Mouse (Mus musculus): Measurements from ENCODE around the gene Olfr1393. TPM values are rescaled to one million over a fixed set of nuclear protein-coding genes. Genes with fewer than 3 reads are reported as not detected.
"Not testable (repeated sequence)": the region's sequence is repeated elsewhere in the genome, so short reads cannot be mapped to it uniquely, and the experiment has no call there.

Gene Olfr1393
- polyA plus RNA-seq, 1 experiment from 2014 or later, result not detected

- Histone ChIP-seq H3K4me3 (no peak overlapping the region), H3K36me3 (no peaks in the 10 kb centered on the region), H3K27ac (no peak overlapping the region), H3K27me3 (ENCODE audit: insufficient read depth, poor library complexity, severe bottlenecking) (no peaks in the 10 kb centered on the region), H3K4me1 (replicated peaks) (no peaks in the 10 kb centered on the region), H3K9me3 (no peaks in the 10 kb centered on the region)
- WGBS, result 74% methylated on average over 11 of the region's 11 CpGs
- no peak for DNase-seq (ENCODE audit: low spot score)
Observed at GRCm38 (mm10) chr11:49273834-49274519, 4.1 kb upstream of the Olfr1393 start.

DNA sequence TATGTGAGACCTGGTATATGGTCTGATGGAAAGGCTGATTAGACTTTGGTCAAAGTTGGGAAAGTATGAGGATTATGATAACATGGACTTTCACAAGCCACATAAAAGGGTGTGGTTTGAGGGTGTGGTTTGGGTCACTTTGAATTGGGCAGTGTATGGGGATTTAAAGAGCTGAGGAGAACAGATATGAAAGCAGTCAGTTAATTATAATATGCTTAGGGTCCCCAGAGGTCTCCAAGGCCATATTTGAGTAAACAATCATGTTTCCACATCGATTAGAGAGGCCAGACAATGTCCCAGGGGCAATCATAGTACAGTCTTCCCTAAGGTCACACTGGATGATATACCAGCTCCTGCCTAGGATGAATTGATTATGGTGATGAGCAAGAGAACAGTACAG lies 6.9 kb downstream of the Olfr1393 start, which contains the start of gene Olfr1392:
Gene Olfr1392, plus strand, starts transcription at position 301 of the 400 bp plus-strand sequence.
- H3K4me3 ChIP-seq; H3K4me1 ChIP-seq (replicated peaks); DNase-seq (ENCODE audit: low spot score); H3K36me3 ChIP-seq; H3K9me3 ChIP-seq; H3K27me3 ChIP-seq (ENCODE audit: insufficient read depth, poor library complexity, severe bottlenecking); H3K27ac ChIP-seq: not testable (repeated sequence)
- 67% methylated on average over 1 of the region's 1 CpGs for WGBS

DNA sequence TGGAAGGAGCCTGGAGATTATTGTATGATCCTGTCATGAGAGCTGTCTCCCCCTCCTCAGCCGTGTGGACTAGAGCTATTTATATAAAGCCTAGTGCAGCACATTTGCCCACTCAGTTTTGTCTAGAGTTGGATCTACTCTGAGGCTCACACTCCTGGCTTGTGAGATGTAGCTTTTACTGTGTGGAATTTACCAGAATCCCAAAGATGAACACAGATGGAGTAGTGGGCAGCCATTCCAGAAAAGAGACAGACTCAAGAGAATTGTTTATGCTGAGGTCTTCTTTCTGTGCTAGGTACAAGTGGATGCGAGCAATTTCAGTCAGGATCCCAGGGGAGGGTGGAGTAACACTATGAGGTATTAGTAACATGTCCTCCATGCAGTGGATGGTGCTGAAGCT lies 9.1 kb downstream of the Olfr1393 start:
- no peak for DNase-seq (ENCODE audit: low spot score)
- no peak overlapping the region for H3K4me3 ChIP-seq
- H3K27me3 ChIP-seq (ENCODE audit: insufficient read depth, poor library complexity, severe bottlenecking), result no peaks in the 10 kb centered on the region
- 86% methylated on average over 2 of the region's 2 CpGs for whole genome bisulfite sequencing
- H3K36me3 ChIP-seq, result no peaks in the 10 kb centered on the region
- H3K27ac ChIP-seq, result no peak overlapping the region
- H3K9me3 ChIP-seq, result no peaks in the 10 kb centered on the region
- no peaks in the 10 kb centered on the region for H3K4me1 ChIP-seq (replicated peaks)

GRCm38 (mm10) chr11:49292777-49293176 lies 14.7 kb downstream of the Olfr1393 start:
- H3K4me3 ChIP-seq, result no peak overlapping the region
- no peaks in the 10 kb centered on the region for H3K4me1 ChIP-seq (replicated peaks)
- 82% methylated on average over 3 of the region's 3 CpGs for WGBS
- no peak overlapping the region for H3K27ac ChIP-seq
- H3K36me3 ChIP-seq, result no peaks in the 10 kb centered on the region
- H3K9me3 ChIP-seq, result no peaks in the 10 kb centered on the region
- no peaks in the 10 kb centered on the region for H3K27me3 ChIP-seq (ENCODE audit: insufficient read depth, poor library complexity, severe bottlenecking)
- DNase-seq (ENCODE audit: low spot score), result no peak

- Histone ChIP-seq H3K4me1 (replicated peaks) (no peaks in the 10 kb centered on the region), H3K27ac (no peak within 1 kb of the TSS), H3K9me3 (no peaks in the 10 kb centered on the region), H3K27me3 (ENCODE audit: insufficient read depth, poor library complexity, severe bottlenecking) (no peaks in the 10 kb centered on the region), H3K36me3 (no peaks in the 10 kb centered on the region), H3K4me3 (no peak within 1 kb of the TSS)
- DNase-seq (ENCODE audit: low spot score), result no peak
Observed at GRCm38 (mm10) chr11:49304441-49304840, 26.3 kb downstream of the Olfr1393 start, which contains the start of gene Olfr10. Gene Olfr10, plus strand, starts transcription at chr11:49304741.

DNA sequence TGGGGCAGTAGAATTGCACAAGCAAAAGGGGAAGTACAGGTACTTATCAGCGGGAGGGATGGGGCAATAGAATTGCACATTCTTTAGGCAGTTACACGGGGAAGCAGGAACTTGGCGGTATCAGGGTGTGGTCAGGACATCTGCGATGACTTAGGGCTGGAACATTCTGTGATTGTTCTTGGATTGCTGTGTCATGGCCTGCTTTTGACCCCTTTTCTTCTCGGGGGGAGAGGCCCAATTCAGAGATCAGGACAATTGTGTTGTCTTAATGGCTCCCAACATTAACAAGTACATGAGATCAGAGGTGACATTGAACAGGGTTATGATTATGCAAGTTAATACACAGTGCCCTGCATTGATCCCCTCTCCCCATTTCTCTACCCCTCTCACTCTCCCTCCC lies 30.4 kb downstream of the Olfr1393 start:
- H3K36me3 ChIP-seq; H3K4me1 ChIP-seq (replicated peaks); H3K27me3 ChIP-seq (ENCODE audit: insufficient read depth, poor library complexity, severe bottlenecking); H3K9me3 ChIP-seq; H3K4me3 ChIP-seq; DNase-seq (ENCODE audit: low spot score); H3K27ac ChIP-seq: not testable (repeated sequence)
- 89% methylated on average over 5 of the region's 5 CpGs for WGBS

DNA sequence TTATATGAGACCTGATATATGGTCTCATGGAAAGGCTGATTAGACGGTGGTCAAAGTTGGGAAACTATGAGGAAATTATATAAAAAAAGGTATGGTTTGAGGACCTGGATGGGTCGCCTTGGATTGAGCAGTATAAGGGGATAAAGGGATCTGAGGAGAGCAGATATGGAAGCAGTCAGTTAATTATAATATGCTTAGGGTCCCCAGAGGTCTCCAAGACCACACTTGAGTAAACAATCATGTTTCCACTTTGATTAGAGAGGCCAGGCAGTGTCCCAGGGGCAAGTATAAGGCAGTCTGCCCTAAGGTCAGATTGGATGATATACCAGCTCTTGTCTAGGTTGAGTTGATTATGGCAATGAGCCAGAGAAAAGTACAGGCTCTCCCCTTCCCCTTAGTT lies 44.3 kb downstream of the Olfr1393 start, which contains the start of gene Olfr1391:
Gene Olfr1391, plus strand, starts transcription at position 301 of the 400 bp plus-strand sequence.
- no peaks in the 10 kb centered on the region for H3K9me3 ChIP-seq
- no peak within 1 kb of the TSS for H3K27ac ChIP-seq
- no peak within 1 kb of the TSS for H3K4me3 ChIP-seq
- 78% methylated on average over 2 of the region's 2 CpGs for whole genome bisulfite sequencing
- H3K36me3 ChIP-seq, result no peaks in the 10 kb centered on the region
- no peak for DNase-seq (ENCODE audit: low spot score)
- no peaks in the 10 kb centered on the region for H3K27me3 ChIP-seq (ENCODE audit: insufficient read depth, poor library complexity, severe bottlenecking)
- H3K4me1 ChIP-seq (replicated peaks), result no peaks in the 10 kb centered on the region

DNA sequence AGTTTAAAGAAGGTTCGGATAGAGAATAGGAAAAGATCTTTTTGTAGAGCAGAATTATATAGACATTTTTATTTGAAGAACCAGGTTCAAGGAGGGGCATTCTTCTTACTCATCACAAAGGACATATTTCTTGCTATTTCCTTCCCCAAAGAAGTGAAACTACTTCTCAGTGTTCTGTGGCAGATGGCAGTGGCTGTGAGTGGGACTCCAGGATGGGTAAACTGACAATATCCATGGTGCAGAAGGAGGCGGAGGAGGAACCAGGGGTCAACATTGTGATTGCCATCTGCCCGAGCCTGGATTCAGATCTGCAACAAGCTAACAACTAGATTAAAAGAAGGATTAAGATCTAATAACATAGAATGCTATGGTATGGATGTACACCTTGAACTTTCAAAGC lies 48.6 kb downstream of the Olfr1393 start:
- H3K4me1 ChIP-seq (replicated peaks), result no peaks in the 10 kb centered on the region
- H3K27ac ChIP-seq, result no peak overlapping the region
- H3K36me3 ChIP-seq, result no peaks in the 10 kb centered on the region
- H3K4me3 ChIP-seq, result no peak overlapping the region
- no peaks in the 10 kb centered on the region for H3K9me3 ChIP-seq
- no peaks in the 10 kb centered on the region for H3K27me3 ChIP-seq (ENCODE audit: insufficient read depth, poor library complexity, severe bottlenecking)
- no peak for DNase-seq (ENCODE audit: low spot score)
- 80% methylated on average over 3 of the region's 3 CpGs for WGBS

DNA sequence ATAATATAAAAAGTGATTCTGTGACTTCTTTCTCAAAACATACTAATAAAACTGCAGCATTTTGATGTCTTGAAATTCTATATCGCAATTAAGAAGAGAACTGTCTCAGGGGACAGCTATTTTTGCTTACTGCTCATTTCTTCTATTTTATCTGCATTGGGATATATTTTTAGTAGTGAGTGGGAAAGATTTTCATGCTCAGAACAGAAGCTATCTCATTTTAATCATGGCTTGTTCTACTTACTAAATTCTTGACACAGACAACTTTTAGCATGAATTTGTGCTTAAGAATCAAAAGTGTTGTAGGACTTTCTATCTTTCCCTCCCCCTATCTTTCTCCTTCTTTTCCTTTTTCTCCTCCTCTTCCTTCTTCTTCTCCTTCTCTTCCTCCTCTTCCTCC lies 51.6 kb downstream of the Olfr1393 start:
- H3K27ac ChIP-seq, result no peak overlapping the region
- H3K4me1 ChIP-seq (replicated peaks), result no peaks in the 10 kb centered on the region
- no peak overlapping the region for H3K4me3 ChIP-seq
- H3K27me3 ChIP-seq (ENCODE audit: insufficient read depth, poor library complexity, severe bottlenecking), result no peaks in the 10 kb centered on the region
- no peak for DNase-seq (ENCODE audit: low spot score)
- 77% methylated on average over 1 of the region's 1 CpGs for WGBS
- no peaks in the 10 kb centered on the region for H3K36me3 ChIP-seq
- H3K9me3 ChIP-seq, result no peaks in the 10 kb centered on the region

Other genes with a start within 250 kb of the Olfr1393 start
- 0.09 and 0.17 TPM in 2 replicates for gene 9930111J21Rik2, start 227.1 kb upstream of the Olfr1393 start, polyA plus RNA-seq (2016; fragmentation: Nextera tagmentation; extraction: Ambion mirVana)
- not detected in 2 replicates for gene Tgtp2, start 214.1 kb upstream of the Olfr1393 start, polyA plus RNA-seq (2016; fragmentation: Nextera tagmentation; extraction: Ambion mirVana)
- 0.39 and 0.73 TPM in 2 replicates for gene Ifi47, start 201.7 kb upstream of the Olfr1393 start, polyA plus RNA-seq (2016; fragmentation: Nextera tagmentation; extraction: Ambion mirVana)
- gene Olfr1396, start 163.4 kb upstream of the Olfr1393 start, polyA plus RNA-seq (2016; fragmentation: Nextera tagmentation; extraction: Ambion mirVana), result not detected in 2 replicates
- gene Olfr1395, start 136.0 kb upstream of the Olfr1393 start, polyA plus RNA-seq (2016; fragmentation: Nextera tagmentation; extraction: Ambion mirVana), result not detected in 2 replicates
- not detected in 2 replicates for gene Olfr1394, start 123.9 kb upstream of the Olfr1393 start, polyA plus RNA-seq (2016; fragmentation: Nextera tagmentation; extraction: Ambion mirVana)
- 0.22 TPM in 1 of 2 replicates, not detected in the other for gene Btnl9, start 91.1 kb upstream of the Olfr1393 start, polyA plus RNA-seq (2016; fragmentation: Nextera tagmentation; extraction: Ambion mirVana)
- gene Zfp62, start 75.0 kb upstream of the Olfr1393 start, polyA plus RNA-seq (2016; fragmentation: Nextera tagmentation; extraction: Ambion mirVana), result 28.7 and 43.2 TPM in 2 replicates
- gene Mgat1, start 34.1 kb upstream of the Olfr1393 start, polyA plus RNA-seq (2016; fragmentation: Nextera tagmentation; extraction: Ambion mirVana), result 39.9 and 43.2 TPM in 2 replicates
- gene Olfr1392, start 7.0 kb downstream of the Olfr1393 start, polyA plus RNA-seq (2016; fragmentation: Nextera tagmentation; extraction: Ambion mirVana), result 0.10 TPM in 1 of 2 replicates, not detected in the other
- not detected in 2 replicates for gene Olfr10, start 26.4 kb downstream of the Olfr1393 start, polyA plus RNA-seq (2016; fragmentation: Nextera tagmentation; extraction: Ambion mirVana)
- gene Olfr1391, start 44.4 kb downstream of the Olfr1393 start, polyA plus RNA-seq (2016; fragmentation: Nextera tagmentation; extraction: Ambion mirVana), result not detected in 2 replicates
- not detected in 2 replicates for gene Olfr1390, start 56.9 kb downstream of the Olfr1393 start, polyA plus RNA-seq (2016; fragmentation: Nextera tagmentation; extraction: Ambion mirVana)
- not detected in 2 replicates for gene Olfr1389, start 144.8 kb downstream of the Olfr1393 start, polyA plus RNA-seq (2016; fragmentation: Nextera tagmentation; extraction: Ambion mirVana)
- 0.05 and 0.16 TPM in 2 replicates for gene Olfr1388, start 158.3 kb downstream of the Olfr1393 start, polyA plus RNA-seq (2016; fragmentation: Nextera tagmentation; extraction: Ambion mirVana)
- not detected in 2 replicates for gene Olfr1387, start 177.0 kb downstream of the Olfr1393 start, polyA plus RNA-seq (2016; fragmentation: Nextera tagmentation; extraction: Ambion mirVana)
- gene Olfr1386, start 186.7 kb downstream of the Olfr1393 start, polyA plus RNA-seq (2016; fragmentation: Nextera tagmentation; extraction: Ambion mirVana), result not detected in 2 replicates
- not detected in 2 replicates for gene Olfr1385, start 210.8 kb downstream of the Olfr1393 start, polyA plus RNA-seq (2016; fragmentation: Nextera tagmentation; extraction: Ambion mirVana)
- not detected in 2 replicates for gene Olfr1384, start 228.4 kb downstream of the Olfr1393 start, polyA plus RNA-seq (2016; fragmentation: Nextera tagmentation; extraction: Ambion mirVana)
- gene Olfr1383, start 241.3 kb downstream of the Olfr1393 start, polyA plus RNA-seq (2016; fragmentation: Nextera tagmentation; extraction: Ambion mirVana), result not detected in 2 replicates
- not detected in 2 replicates for gene Olfr1382, start 249.9 kb downstream of the Olfr1393 start, polyA plus RNA-seq (2016; fragmentation: Nextera tagmentation; extraction: Ambion mirVana)